Mouse (Mus musculus) spleen, adult 2 months (tissue): ENCODE results near the gene BC035947.

ENCODE experiments used
- CTCF ChIP-seq: fragments of 200-500 bp; IDR thresholded peaks from 2 replicates; pipeline ENCODE4 v1.5.1; 2011; ENCODE audit warnings: mild to moderate bottlenecking, inconsistent platforms; ENCODE audit not compliant: insufficient read depth, insufficient read length, insufficient replicate concordance; ENCODE audit errors: extremely low read depth
- POLR2A ChIP-seq: fragments of 200-500 bp; IDR thresholded peaks from 2 replicates; pipeline ENCODE4 v1.6.1; 2011; ENCODE audit warnings: low read depth, low read length, inconsistent platforms

DNA sequence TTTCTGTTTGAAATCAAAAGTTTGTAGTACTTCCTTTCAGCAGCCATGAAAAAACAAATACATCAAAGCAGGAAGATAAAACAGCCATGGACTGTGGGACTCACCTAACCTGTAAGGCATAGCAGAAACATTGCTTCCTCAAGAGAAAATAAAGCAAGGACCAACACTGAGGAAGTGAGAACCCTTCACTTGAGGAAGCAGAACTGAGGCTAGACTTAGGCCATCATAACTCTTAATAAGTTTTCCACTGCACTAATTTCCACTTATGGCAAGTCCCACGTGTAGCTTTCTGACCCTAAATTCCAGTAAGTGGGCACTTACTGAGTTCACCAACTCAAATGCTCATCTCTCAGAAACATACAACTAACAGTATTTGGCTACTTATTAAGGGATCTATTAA is 21.8 kb downstream of the BC035947 start:
- TF ChIP-seq CTCF, result no peak
- no peak for TF ChIP-seq POLR2A
